In genomic region chr12:102695369-102696239, GRCm38 (mm10) we compare ENCODE assay signal across 10 mouse cellular contexts. TPM values are rescaled to one million over a fixed set of nuclear protein-coding genes. Genes with fewer than 3 reads are reported as not detected.
A peak's percentile ranks its signal among the peaks of the same experiment; 100 is the strongest.
DNase-seq lines count a peak whose midpoint lies in the region; ATAC-seq and TF ChIP-seq lines count a peak whose summit lies in the region.
"Had no signal": no experiment of that assay in that cellular context is flagged by ENCODE, and none has a peak within 500 bp of the region (broad histone marks: within the 10 kb centered on the region; RNA-seq: fewer than 3 reads in every experiment).

No protein-coding gene starts in this region.

- H3K4me3 ChIP-seq in neural tube, embryonic 12.5 days = no peak overlapping the region
- H3K4me3 ChIP-seq in cerebellum, adult 2 months (replicated peaks; ENCODE audit: insufficient read depth, low read depth, low read length) = no peak overlapping the region
- H3K4me3 ChIP-seq in hindbrain, embryonic 13.5 days = no peak overlapping the region
- H3K4me3 ChIP-seq: erythroblast, embryonic 14.5 days; limb, embryonic 12.5 days had no signal

- no peaks in the 10 kb centered on the region for H3K9me3 ChIP-seq in neural tube, embryonic 12.5 days
- no peaks in the 10 kb centered on the region for H3K9me3 ChIP-seq in hindbrain, embryonic 13.5 days
- H3K9me3 ChIP-seq: limb, embryonic 12.5 days had no signal

- WGBS in neural tube, embryonic 12.5 days = 56% methylated on average over 18 of the region's 18 CpGs
- WGBS in cerebellum, adult 2 months = 42% methylated on average over 18 of the region's 18 CpGs
- WGBS in hindbrain, embryonic 13.5 days = 58% methylated on average over 18 of the region's 18 CpGs

- no peaks in the 10 kb centered on the region; the same call in 1 of the 2 replicates for H3K36me3 ChIP-seq in neural tube, embryonic 12.5 days
- H3K36me3 ChIP-seq in hindbrain, embryonic 13.5 days = no peaks in the 10 kb centered on the region
- H3K36me3 ChIP-seq: limb, embryonic 12.5 days had no signal

- no peak overlapping the region; the same call in 1 of the 2 replicates for H3K9ac ChIP-seq in neural tube, embryonic 12.5 days
- no peak overlapping the region for H3K9ac ChIP-seq in hindbrain, embryonic 13.5 days
- H3K9ac ChIP-seq: limb, embryonic 12.5 days had no signal

- ATAC-seq in neural tube, embryonic 12.5 days (ENCODE audit: low FRiP score, low read depth) = no peak
- no peak for ATAC-seq in hindbrain, embryonic 13.5 days (ENCODE audit: low FRiP score)

- peaks cover 55% of the 10 kb centered on the region for H3K4me1 ChIP-seq in neural tube, embryonic 12.5 days
- H3K4me1 ChIP-seq in cerebellum, adult 2 months (ENCODE audit: control insufficient read depth, insufficient read depth, low read length) = peaks cover 74% of the 10 kb centered on the region
- peaks cover 60% of the 10 kb centered on the region for H3K4me1 ChIP-seq in hindbrain, embryonic 13.5 days (replicated peaks)

- H3K4me2 ChIP-seq in neural tube, embryonic 12.5 days (replicated peaks) = 0 out of 2 replicates have a peak overlapping the region, but pooled peaks have one; percentile 3
- no peak overlapping the region for H3K4me2 ChIP-seq in hindbrain, embryonic 13.5 days
- H3K4me2 ChIP-seq: limb, embryonic 12.5 days had no signal

- H3K27me3 ChIP-seq in neural tube, embryonic 12.5 days (replicated peaks) = no peaks in the 10 kb centered on the region
- H3K27me3 ChIP-seq in cerebellum, adult 2 months (ENCODE audit: control insufficient read depth, insufficient read depth, low read length) = no peaks in the 10 kb centered on the region
- no peaks in the 10 kb centered on the region for H3K27me3 ChIP-seq in hindbrain, embryonic 13.5 days
- H3K27me3 ChIP-seq: limb, embryonic 12.5 days had no signal

- no peak for TF ChIP-seq POLR2A in cerebellum, adult 2 months (IDR thresholded peaks at IDR 0.05; ENCODE audit: borderline replicate concordance, insufficient read depth, low read length)

- no peak for DNase-seq in neural tube, embryonic 10.5 days (ENCODE audit: extremely low spot score, low spot score)
- peak; percentile 77 to 89 for DNase-seq in frontal cortex, adult 2 months (ENCODE audit: extremely low spot score in 1 of 2, low spot score in 1 of 2)
- peak; percentile 53 to 88 for DNase-seq in left cerebral cortex, adult 9 months (ENCODE audit: low spot score in 2 of 2)
- DNase-seq in thymus, postnatal 10 days (ENCODE audit: low spot score in 2 of 2) = peak; percentile 64 to 70
- no peak for DNase-seq in c-Kit-positive CD71-positive TER-119-positive erythroid progenitor cells, embryonic 14.5 days (ENCODE audit: low spot score)
- DNase-seq in cerebellum, adult 2 months = no peak

- no peak overlapping the region for H3K27ac ChIP-seq in neural tube, embryonic 12.5 days
- no peak overlapping the region for H3K27ac ChIP-seq in cerebellum, adult 2 months (ENCODE audit: insufficient read depth, low read length)
- H3K27ac ChIP-seq in hindbrain, embryonic 13.5 days = no peak overlapping the region
- H3K27ac ChIP-seq: limb, embryonic 12.5 days had no signal

- TF ChIP-seq CTCF in cerebellum, adult 2 months (IDR thresholded peaks at IDR 0.05; ENCODE audit: borderline replicate concordance, insufficient read depth, low read depth, low read length) = no peak

RNA-seq across cellular contexts. Expression of gene Itpk1, which starts 9.1 kb away (rescaled TPM):
- 24.7 and 28.0 TPM in 2 replicates for polyA plus RNA-seq in neural tube, embryonic 12.5 days (2016; fragmentation: Nextera tagmentation; extraction: Ambion mirVana)
- polyA plus RNA-seq in frontal cortex, adult 2 months (2012; rRNA removed) = 45.0 and 46.4 TPM in 2 replicates
- polyA plus RNA-seq in cerebellum, adult 2 months (2012; rRNA removed) = 64.9 and 67.6 TPM in 2 replicates
- polyA plus RNA-seq in hindbrain, embryonic 13.5 days (2015; fragmentation: Nextera tagmentation; extraction: Ambion mirVana) = 23.0 and 23.4 TPM in 2 replicates

RNA-seq across cellular contexts. Expression of gene Moap1, which starts 47.9 kb away (rescaled TPM):
- polyA plus RNA-seq in neural tube, embryonic 12.5 days (2016; fragmentation: Nextera tagmentation; extraction: Ambion mirVana) = 38.4 and 42.9 TPM in 2 replicates
- 8.4 and 12.4 TPM in 2 replicates for polyA plus RNA-seq in frontal cortex, adult 2 months (2012; rRNA removed)
- 11.9 and 13.8 TPM in 2 replicates for polyA plus RNA-seq in cerebellum, adult 2 months (2012; rRNA removed)
- 51.7 and 54.3 TPM in 2 replicates for polyA plus RNA-seq in hindbrain, embryonic 13.5 days (2015; fragmentation: Nextera tagmentation; extraction: Ambion mirVana)
- polyA plus RNA-seq: erythroblast, embryonic 14.5 days had no signal

RNA-seq across cellular contexts. Expression of gene Tmem251, which starts 48.0 kb away (rescaled TPM):
- polyA plus RNA-seq in neural tube, embryonic 12.5 days (2016; fragmentation: Nextera tagmentation; extraction: Ambion mirVana) = 11.6 and 11.7 TPM in 2 replicates
- polyA plus RNA-seq in frontal cortex, adult 2 months (2012; rRNA removed) = 3.9 and 4.4 TPM in 2 replicates
- 3.7 and 3.9 TPM in 2 replicates for polyA plus RNA-seq in cerebellum, adult 2 months (2012; rRNA removed)
- 11.5 and 12.2 TPM in 2 replicates for polyA plus RNA-seq in hindbrain, embryonic 13.5 days (2015; fragmentation: Nextera tagmentation; extraction: Ambion mirVana)

Comparison
In these comparisons a context has a peak if more than half of its experiments do, and no peak if none do; other contexts are left out.
1. DNase-seq: peak in frontal cortex, adult 2 months (2 of 2), left cerebral cortex, adult 9 months (2 of 2) and thymus, postnatal 10 days (2 of 2); none in neural tube, embryonic 10.5 days (single experiment), c-Kit-positive CD71-positive TER-119-positive erythroid progenitor cells, embryonic 14.5 days (single experiment) and cerebellum, adult 2 months (0 of 2).